Mouse (Mus musculus): Measurements from ENCODE around the gene Med21. TPM values are rescaled to one million over a fixed set of nuclear protein-coding genes. Genes with fewer than 3 reads are reported as not detected.

Med21 gene
- polyA plus RNA-seq, 1 experiment from 2014 or later = 135 TPM

DNA sequence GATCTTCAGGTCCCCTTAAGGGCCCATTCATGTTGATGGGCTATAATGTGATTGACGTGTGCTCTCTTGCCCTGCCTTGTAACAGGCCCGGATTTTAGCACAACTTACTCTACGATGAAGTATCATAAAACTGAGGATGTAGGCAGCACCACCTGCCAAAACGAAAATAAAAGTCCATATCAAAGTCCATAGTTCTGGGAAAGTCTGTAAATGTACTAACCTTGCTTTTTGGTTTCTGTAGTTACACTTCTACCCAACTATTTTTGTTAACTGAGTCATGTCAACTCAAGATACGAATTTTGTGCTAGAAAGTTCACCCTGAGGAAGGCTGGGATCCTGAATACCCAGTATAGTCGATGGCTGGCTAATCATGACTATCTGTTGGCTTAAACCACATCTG, 1.4 kb upstream of the Med21 start:
- no peak overlapping the region for H3K9ac ChIP-seq (replicated peaks)
- no peaks in the 10 kb centered on the region for H3K36me3 ChIP-seq
- no peak overlapping the region for H3K27ac ChIP-seq (replicated peaks)
- 87% methylated on average over 6 of the region's 6 CpGs for WGBS
- no peak for ATAC-seq (ENCODE audit: low FRiP score)
- no peak overlapping the region for H3K4me2 ChIP-seq
- H3K4me3 ChIP-seq (replicated peaks) = no peak overlapping the region
- no peaks in the 10 kb centered on the region for H3K27me3 ChIP-seq (replicated peaks)
- H3K9me3 ChIP-seq (replicated peaks) = no peaks in the 10 kb centered on the region
- H3K4me1 ChIP-seq = peaks cover 14% of the 10 kb centered on the region

DNA sequence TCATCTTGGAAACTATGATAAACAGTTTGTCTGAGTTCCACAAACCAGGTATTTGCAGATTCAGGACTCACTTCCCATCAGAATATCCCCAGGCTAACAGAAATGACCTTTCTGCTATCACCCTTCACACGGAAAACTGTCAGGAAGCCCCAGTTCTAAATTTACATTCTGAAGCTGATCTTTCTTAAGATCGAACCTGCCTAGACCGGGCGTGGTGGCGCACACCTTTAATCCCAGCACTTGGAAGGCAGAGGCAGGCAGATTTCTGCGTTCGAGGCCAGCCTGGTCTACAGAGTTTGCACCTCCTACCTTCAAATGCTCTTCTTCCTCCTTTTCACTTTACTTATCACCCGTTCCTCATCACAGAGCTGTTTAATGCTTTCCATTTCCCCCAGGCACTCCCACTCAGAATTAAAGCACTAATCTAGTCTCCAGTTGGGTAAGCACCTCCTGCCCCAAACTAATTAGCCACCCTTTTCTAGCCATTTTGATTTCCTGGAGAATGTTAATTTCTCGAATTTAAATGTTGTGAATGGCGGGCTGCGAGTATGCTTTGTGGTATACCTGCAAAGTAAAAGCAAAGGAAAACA, 631 bp upstream of the Med21 start:
- Histone ChIP-seq H3K4me2 (peak overlapping the region; percentile 61), H3K9me3 (replicated peaks) (no peaks in the 10 kb centered on the region), H3K4me1 (peaks cover 14% of the 10 kb centered on the region), H3K36me3 (no peaks in the 10 kb centered on the region), H3K27ac (replicated peaks) (peak overlapping the region; percentile 78), H3K27me3 (replicated peaks) (no peaks in the 10 kb centered on the region), H3K4me3 (replicated peaks) (peak overlapping the region; percentile 87), H3K9ac (replicated peaks) (peak overlapping the region; percentile 51)
- peak; percentile 19 for ATAC-seq (ENCODE audit: low FRiP score)
- WGBS = 64% methylated on average over 11 of the region's 11 CpGs

DNA sequence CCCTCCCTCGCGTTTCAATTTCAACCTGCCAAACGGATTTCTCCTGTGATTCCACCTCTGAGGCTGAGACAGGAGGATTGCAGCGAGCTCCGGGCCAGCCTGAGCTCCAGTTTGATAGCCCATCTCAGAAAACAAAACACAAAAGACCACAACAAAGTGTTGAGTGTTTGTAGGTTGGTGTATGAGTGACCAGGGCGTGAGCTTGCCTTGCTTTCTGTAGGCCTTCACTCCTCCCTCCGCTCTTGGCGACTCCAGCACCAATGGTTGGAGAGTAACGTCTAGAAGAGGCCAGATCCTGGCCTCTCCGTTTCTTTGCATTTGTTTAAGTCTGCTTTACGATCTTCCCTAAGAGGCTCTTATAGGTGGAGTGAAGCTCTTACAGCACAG, 830 bp downstream of the Med21 start:
- no peak for ATAC-seq (ENCODE audit: low FRiP score)
- H3K4me1 ChIP-seq = peaks cover 14% of the 10 kb centered on the region
- H3K27me3 ChIP-seq (replicated peaks) = no peaks in the 10 kb centered on the region
- H3K9me3 ChIP-seq (replicated peaks) = no peaks in the 10 kb centered on the region
- WGBS = 41% methylated on average over 11 of the region's 11 CpGs
- H3K4me2 ChIP-seq = peak overlapping the region; percentile 90
- peak overlapping the region; percentile 90 for H3K27ac ChIP-seq (replicated peaks)
- peak overlapping the region; percentile 80 for H3K9ac ChIP-seq (replicated peaks)
- no peaks in the 10 kb centered on the region for H3K36me3 ChIP-seq
- peak overlapping the region; percentile 87 for H3K4me3 ChIP-seq (replicated peaks)

DNA sequence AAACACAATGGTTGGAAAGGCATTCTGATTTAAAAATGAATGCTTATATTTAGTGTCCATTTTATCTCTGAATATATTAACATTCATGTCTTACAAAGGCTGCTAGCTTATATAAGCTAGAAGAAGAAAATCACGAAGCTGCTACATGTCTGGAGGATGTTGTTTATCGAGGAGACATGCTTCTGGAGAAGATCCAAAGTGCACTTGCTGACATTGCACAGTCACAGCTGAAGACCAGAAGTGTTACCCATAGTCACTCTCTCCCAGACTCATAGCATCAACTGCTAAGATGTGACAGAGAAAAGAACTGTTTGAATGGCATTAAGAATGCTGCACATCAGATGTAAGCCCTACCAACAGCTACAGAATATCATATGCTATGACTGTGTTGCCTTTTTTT, 7.7 kb downstream of the Med21 start:
- no peak overlapping the region for H3K4me2 ChIP-seq
- peaks cover 6% of the 10 kb centered on the region for H3K36me3 ChIP-seq
- no peak overlapping the region for H3K9ac ChIP-seq (replicated peaks)
- no peaks in the 10 kb centered on the region for H3K27me3 ChIP-seq (replicated peaks)
- no peak overlapping the region for H3K27ac ChIP-seq (replicated peaks)
- no peak for ATAC-seq (ENCODE audit: low FRiP score)
- H3K4me1 ChIP-seq = no peaks in the 10 kb centered on the region
- no peaks in the 10 kb centered on the region for H3K9me3 ChIP-seq (replicated peaks)
- WGBS = 89% methylated on average over 2 of the region's 2 CpGs
- no peak overlapping the region for H3K4me3 ChIP-seq (replicated peaks)

DNA sequence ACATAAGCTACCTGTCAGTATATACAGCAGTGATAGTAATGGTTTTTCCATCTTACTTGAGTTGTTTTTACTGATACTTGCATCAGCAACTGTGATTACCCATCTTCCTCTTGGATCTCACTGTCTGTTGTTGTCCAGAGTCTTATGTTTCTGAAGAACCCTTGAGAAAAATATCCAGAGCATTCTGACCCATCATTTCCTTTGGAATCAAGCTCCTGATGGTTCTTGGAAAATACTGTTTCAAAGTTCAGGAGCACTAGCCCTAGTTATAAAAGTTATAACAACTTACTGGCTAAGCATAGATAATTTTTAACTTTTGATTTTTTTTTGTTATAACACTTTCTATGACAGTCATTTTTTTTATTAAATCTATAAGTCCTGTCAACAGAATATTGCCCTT, 9.1 kb downstream of the Med21 start:
- no peak for ATAC-seq (ENCODE audit: low FRiP score)
- Histone ChIP-seq H3K4me2 (no peak overlapping the region), H3K36me3 (peaks cover 6% of the 10 kb centered on the region), H3K9ac (replicated peaks) (no peak overlapping the region), H3K9me3 (replicated peaks) (no peaks in the 10 kb centered on the region), H3K27ac (replicated peaks) (no peak overlapping the region), H3K4me3 (replicated peaks) (no peak overlapping the region), H3K27me3 (replicated peaks) (no peaks in the 10 kb centered on the region), H3K4me1 (no peaks in the 10 kb centered on the region)

DNA sequence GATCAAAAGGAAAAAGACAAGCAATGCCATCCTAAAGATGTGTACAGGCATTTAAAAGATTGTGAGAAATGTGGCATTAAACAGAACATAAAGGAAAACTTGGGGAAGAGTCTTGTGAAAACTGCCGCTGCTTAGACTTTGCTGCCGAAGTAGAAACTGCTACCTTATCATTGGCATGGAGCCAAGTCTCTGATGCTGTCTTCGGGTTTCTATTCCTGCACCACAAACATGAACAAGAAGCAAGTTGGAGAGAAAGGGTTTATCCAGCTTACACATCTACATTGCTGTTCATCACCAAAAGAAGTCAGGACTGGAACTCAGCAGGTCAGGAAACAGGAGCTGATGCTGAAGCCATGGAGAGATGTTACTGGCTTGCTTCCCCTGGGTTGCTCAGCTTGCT, 10.8 kb downstream of the Med21 start:
- no peaks in the 10 kb centered on the region for H3K27me3 ChIP-seq (replicated peaks)
- no peak for ATAC-seq (ENCODE audit: low FRiP score)

DNA sequence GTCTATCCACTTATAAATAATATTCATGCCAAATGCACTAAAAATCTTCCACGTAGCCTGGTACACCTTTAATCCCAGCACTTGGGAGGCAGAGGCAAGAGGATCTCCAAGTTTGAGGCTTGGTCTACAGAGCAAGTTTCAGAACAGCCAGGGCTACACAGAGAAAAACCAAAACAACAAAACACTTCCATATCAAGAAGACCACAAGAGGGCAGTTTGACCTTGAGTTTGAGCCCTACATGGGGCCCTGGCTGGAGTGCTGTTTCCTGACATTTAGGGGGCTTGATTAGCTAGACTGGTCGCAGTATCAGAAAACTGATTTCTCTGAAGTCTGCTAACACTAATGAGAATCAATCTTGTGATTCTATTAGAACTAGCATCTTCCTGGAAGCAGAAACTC, 18.2 kb downstream of the Med21 start:
- Histone ChIP-seq H3K36me3 (no peaks in the 10 kb centered on the region), H3K9me3 (replicated peaks) (no peaks in the 10 kb centered on the region), H3K4me2 (no peak overlapping the region), H3K4me1 (no peaks in the 10 kb centered on the region), H3K27ac (replicated peaks) (no peak overlapping the region), H3K4me3 (replicated peaks) (no peak overlapping the region), H3K27me3 (replicated peaks) (no peaks in the 10 kb centered on the region), H3K9ac (replicated peaks) (no peak overlapping the region)
- 74% methylated on average over 2 of the region's 2 CpGs for WGBS
- no peak for ATAC-seq (ENCODE audit: low FRiP score)

More for the DNA sequence above, 10.8 kb downstream of the Med21 start:
- H3K4me2 ChIP-seq = no peak overlapping the region
- H3K9me3 ChIP-seq (replicated peaks) = no peaks in the 10 kb centered on the region
- no peak overlapping the region for H3K9ac ChIP-seq (replicated peaks)
- no peaks in the 10 kb centered on the region for H3K4me1 ChIP-seq
- WGBS = 84% methylated on average over 3 of the region's 3 CpGs
- H3K27ac ChIP-seq (replicated peaks) = no peak overlapping the region
- H3K4me3 ChIP-seq (replicated peaks) = no peak overlapping the region
- H3K36me3 ChIP-seq = peaks cover 6% of the 10 kb centered on the region

DNA sequence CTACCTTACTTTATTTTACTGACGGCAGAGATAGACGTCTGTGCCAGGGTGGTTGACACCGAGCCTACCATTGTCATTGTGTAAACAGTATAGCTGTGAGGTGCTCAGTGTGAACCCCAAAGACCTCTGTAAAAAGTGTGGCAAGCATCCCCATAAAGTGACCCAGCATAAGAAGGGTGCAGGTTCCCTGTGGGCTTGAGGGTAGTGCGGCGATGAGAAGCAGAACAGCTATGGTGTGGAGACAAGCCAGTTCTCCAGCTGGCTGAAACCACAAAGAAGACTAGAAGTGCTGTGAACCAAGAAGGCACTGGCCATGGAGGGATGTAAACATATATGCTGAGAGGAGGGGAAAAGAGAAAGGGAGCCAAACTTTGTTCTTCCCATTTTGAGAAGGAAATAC, 19.3 kb downstream of the Med21 start:
- Histone ChIP-seq H3K4me2 (no peak overlapping the region), H3K36me3 (no peaks in the 10 kb centered on the region), H3K4me1 (no peaks in the 10 kb centered on the region), H3K9me3 (replicated peaks) (no peaks in the 10 kb centered on the region), H3K4me3 (replicated peaks) (no peak overlapping the region), H3K9ac (replicated peaks) (no peak overlapping the region), H3K27ac (replicated peaks) (no peak overlapping the region), H3K27me3 (replicated peaks) (no peaks in the 10 kb centered on the region)
- 85% methylated on average over 5 of the region's 5 CpGs for WGBS
- no peak for ATAC-seq (ENCODE audit: low FRiP score)

DNA sequence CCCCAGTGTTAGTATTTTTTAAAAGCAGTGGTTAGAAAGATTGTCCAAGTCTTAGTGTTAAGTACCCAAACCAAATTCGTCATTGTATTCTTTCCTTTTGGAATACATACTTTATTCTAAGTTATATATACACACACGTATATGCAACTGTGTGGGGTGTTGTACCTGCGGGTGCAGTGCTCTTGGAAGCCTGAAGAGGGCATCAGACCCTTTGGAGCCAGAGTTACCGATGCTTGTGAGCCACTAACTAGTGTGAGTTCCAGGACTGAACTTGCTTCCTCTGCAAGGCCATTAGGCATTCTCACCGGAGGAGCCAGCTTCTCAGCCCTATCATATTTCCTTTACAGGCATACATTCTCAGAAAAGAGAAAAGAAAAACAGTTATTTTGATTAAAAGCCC, 20.3 kb downstream of the Med21 start:
- Histone ChIP-seq H3K4me1 (no peaks in the 10 kb centered on the region), H3K27me3 (replicated peaks) (no peaks in the 10 kb centered on the region), H3K27ac (replicated peaks) (no peak overlapping the region), H3K4me2 (no peak overlapping the region), H3K4me3 (replicated peaks) (no peak overlapping the region), H3K36me3 (no peaks in the 10 kb centered on the region), H3K9ac (replicated peaks) (no peak overlapping the region), H3K9me3 (replicated peaks) (no peaks in the 10 kb centered on the region)
- ATAC-seq (ENCODE audit: low FRiP score) = no peak
- WGBS = 31% methylated on average over 5 of the region's 5 CpGs

DNA sequence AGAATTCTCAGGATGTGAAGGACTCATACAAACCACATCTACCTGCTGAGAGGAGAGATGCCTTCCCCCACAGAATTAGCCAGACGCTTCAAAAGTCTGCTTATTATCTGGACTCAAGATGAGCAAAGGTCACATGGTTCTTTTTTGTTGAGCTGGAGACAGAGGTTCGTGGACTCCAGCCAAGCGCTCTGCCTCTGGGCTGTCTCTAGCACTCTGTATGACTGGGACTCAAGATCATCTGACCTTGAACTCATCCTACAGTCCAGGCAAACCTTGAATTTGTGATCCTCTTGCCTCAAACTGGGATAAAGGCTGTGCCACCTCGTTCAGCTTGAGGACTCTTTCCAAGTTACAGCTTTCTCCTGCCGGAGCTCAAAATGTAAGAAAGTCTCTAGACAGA, 21.8 kb downstream of the Med21 start:
- no peak overlapping the region for H3K9ac ChIP-seq (replicated peaks)
- no peak overlapping the region for H3K4me3 ChIP-seq (replicated peaks)
- ATAC-seq (ENCODE audit: low FRiP score) = no peak
- no peaks in the 10 kb centered on the region for H3K27me3 ChIP-seq (replicated peaks)
- H3K27ac ChIP-seq (replicated peaks) = no peak overlapping the region
- 80% methylated on average over 5 of the region's 5 CpGs for WGBS
- H3K4me2 ChIP-seq = no peak overlapping the region
- H3K36me3 ChIP-seq = no peaks in the 10 kb centered on the region
- no peaks in the 10 kb centered on the region for H3K4me1 ChIP-seq
- no peaks in the 10 kb centered on the region for H3K9me3 ChIP-seq (replicated peaks)

DNA sequence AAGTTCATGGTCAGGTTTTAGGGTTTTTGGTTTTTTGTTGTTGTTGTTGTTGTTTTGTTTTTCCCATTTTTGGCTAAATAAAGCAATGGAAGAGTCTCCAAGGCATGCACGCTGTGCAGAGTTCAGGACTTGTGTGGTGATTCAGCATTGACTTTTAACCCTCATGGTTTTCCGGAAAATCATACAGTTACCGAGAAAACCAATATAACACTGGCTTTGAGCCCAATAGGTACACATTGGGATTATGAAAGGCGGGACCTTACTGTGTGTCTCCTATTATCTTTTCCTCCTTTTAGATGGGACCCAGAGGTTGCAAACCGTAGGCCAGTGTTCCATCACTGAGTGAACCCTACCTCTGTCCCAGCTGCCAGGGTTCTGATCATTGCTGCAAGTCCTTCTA, 22.6 kb downstream of the Med21 start:
- H3K4me2 ChIP-seq = no peak overlapping the region
- 98% methylated on average over 5 of the region's 5 CpGs for WGBS
- no peak overlapping the region for H3K9ac ChIP-seq (replicated peaks)
- H3K36me3 ChIP-seq = no peaks in the 10 kb centered on the region
- H3K27ac ChIP-seq (replicated peaks) = no peak overlapping the region
- no peaks in the 10 kb centered on the region for H3K27me3 ChIP-seq (replicated peaks)
- no peaks in the 10 kb centered on the region for H3K9me3 ChIP-seq (replicated peaks)
- no peak overlapping the region for H3K4me3 ChIP-seq (replicated peaks)
- H3K4me1 ChIP-seq = no peaks in the 10 kb centered on the region
- no peak for ATAC-seq (ENCODE audit: low FRiP score)

DNA sequence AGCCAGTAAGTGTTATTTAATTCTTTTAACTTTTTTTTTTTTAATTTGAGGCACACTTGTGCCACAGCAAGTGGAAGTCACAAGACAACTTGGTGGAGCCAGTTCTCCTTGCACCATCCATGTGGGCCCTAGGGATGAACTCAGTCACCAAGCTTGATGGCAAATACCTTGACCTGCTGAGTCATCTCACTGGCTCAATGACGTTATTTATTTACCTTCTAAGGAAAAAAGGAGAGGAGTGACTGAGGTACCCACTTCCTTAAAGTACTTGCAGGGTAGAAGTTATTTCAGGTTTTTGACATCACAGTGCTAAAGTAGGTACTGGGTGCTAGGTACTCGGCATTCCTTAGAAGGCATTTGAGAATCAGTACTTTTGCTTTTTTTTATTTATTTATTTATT, 23.1 kb downstream of the Med21 start:
- whole genome bisulfite sequencing = 91% methylated on average over 2 of the region's 2 CpGs
- Histone ChIP-seq H3K27ac (replicated peaks) (no peak overlapping the region), H3K9ac (replicated peaks) (no peak overlapping the region), H3K9me3 (replicated peaks) (no peaks in the 10 kb centered on the region), H3K4me3 (replicated peaks) (no peak overlapping the region), H3K36me3 (no peaks in the 10 kb centered on the region), H3K4me1 (no peaks in the 10 kb centered on the region), H3K27me3 (replicated peaks) (no peaks in the 10 kb centered on the region), H3K4me2 (no peak overlapping the region)
- no peak for ATAC-seq (ENCODE audit: low FRiP score)

DNA sequence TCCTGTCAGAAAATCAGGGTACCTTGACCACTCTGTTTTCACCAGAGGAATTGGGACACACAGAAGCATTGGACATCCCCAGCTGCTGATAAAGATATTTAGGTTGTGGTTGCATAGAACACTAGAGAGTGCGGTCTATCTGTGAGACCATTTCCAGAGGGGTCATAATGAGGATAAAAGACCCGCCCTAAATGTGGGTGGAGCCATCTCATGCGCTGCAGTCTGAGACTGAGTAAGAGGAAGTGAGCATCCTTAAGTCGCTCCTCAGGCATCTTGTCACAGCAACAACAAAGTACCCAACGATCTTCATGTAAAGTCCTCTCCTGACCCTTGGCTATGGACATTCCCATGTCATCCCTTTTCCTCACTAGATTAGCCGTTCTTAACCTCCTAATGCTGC, 24.5 kb downstream of the Med21 start:
- ATAC-seq (ENCODE audit: low FRiP score) = no peak
- no peak overlapping the region for H3K9ac ChIP-seq (replicated peaks)
- no peaks in the 10 kb centered on the region for H3K27me3 ChIP-seq (replicated peaks)
- no peak overlapping the region for H3K27ac ChIP-seq (replicated peaks)
- WGBS = 84% methylated on average over 6 of the region's 6 CpGs
- no peaks in the 10 kb centered on the region for H3K9me3 ChIP-seq (replicated peaks)
- no peak overlapping the region for H3K4me3 ChIP-seq (replicated peaks)
- no peaks in the 10 kb centered on the region for H3K4me1 ChIP-seq
- H3K36me3 ChIP-seq = no peaks in the 10 kb centered on the region
- H3K4me2 ChIP-seq = no peak overlapping the region

All from neural tube, embryonic 15.5 days (tissue).